Mouse (Mus musculus) intestine, postnatal 0 days (tissue): ENCODE measurements around the gene Vax1. TPM values are rescaled to one million over a fixed set of nuclear protein-coding genes. Genes with fewer than 3 reads are reported as not detected.

ENCODE experiments used
- ATAC-seq: fragments of 200-750 bp; cut with Nextera tagmentation; 2 replicates; pipeline ENCODE4 v1.8.0; 2017; ENCODE audit warnings: mild to moderate bottlenecking, moderate TSS enrichment, moderate library complexity
- H3K27ac ChIP-seq: fragments of 300-500 bp; sonication (generic); 2 replicates; pipeline ENCODE4 v1.5.1; 2014; ENCODE audit warnings: mild to moderate bottlenecking, low read depth, low read length, moderate library complexity
- H3K27me3 ChIP-seq: fragments of 300-500 bp; sonication (generic); replicated peaks from 2 replicates; pipeline ENCODE4 v1.6.1; 2014; ENCODE audit warnings: low read length, mixed read lengths; ENCODE audit not compliant: control insufficient read depth, insufficient read depth
- H3K36me3 ChIP-seq: fragments of 300-500 bp; sonication (generic); 2 replicates; pipeline ENCODE4 v1.6.1; 2014; ENCODE audit warnings: mild to moderate bottlenecking, moderate library complexity; ENCODE audit not compliant: control insufficient read depth, insufficient read depth
- H3K4me1 ChIP-seq: fragments of 300-500 bp; sonication (generic); replicated peaks from 2 replicates; pipeline ENCODE4 v1.6.1; 2014; ENCODE audit warnings: antibody characterized with exemption, low read length, mixed read lengths; ENCODE audit not compliant: control insufficient read depth, insufficient read depth
- H3K4me2 ChIP-seq: fragments of 300-500 bp; sonication (generic); replicated peaks from 2 replicates; pipeline ENCODE4 v1.6.1; 2014; ENCODE audit warnings: low read depth, mild to moderate bottlenecking, moderate library complexity
- H3K4me3 ChIP-seq: fragments of 300-500 bp; sonication (generic); 2 replicates; pipeline ENCODE4 v1.5.1; 2014; ENCODE audit warnings: low read depth, low read length
- H3K9ac ChIP-seq: fragments of 300-500 bp; sonication (generic); 2 replicates; pipeline ENCODE4 v1.6.1; 2014; ENCODE audit warnings: mild to moderate bottlenecking, low read depth, low read length
- H3K9me3 ChIP-seq: fragments of 300-500 bp; sonication (generic); 2 replicates; pipeline ENCODE4 v1.6.1; 2016; ENCODE audit warnings: mixed run types; ENCODE audit not compliant: control insufficient read depth
- CTCF ChIP-seq: sonication (generic); IDR thresholded peaks from 2 replicates; pipeline ENCODE4 v1.5.1; 2016; ENCODE audit warnings: low read depth, mild to moderate bottlenecking, control low read depth, antibody characterized with exemption, moderate library complexity
- WGBS: fragments of 180-500 bp; shearing (Covaris S2); extraction: QIAGEN DNeasy Blood & Tissue Kit; methylation state at CpG from one replicate; pipeline ENCODE4 v1.1.7; 2014; 5-methylcytosine and 5-hydroxymethylcytosine counted together
- polyA plus RNA-seq: library from polyadenylated mRNA; unstranded; fragments of >200 nt; fragmentation: Nextera tagmentation; extraction: Ambion mirVana; gene quantifications from 2 replicates; pipeline ENCODE4 v1.2.1, GENCODE M21; 2015

Vax1 gene
- polyA plus RNA-seq, 1 experiment from 2014 or later: not detected

- no peak for TF ChIP-seq CTCF
- H3K9me3 ChIP-seq: no peaks in the 10 kb centered on the region
- no peaks in the 10 kb centered on the region for H3K27me3 ChIP-seq
- no peaks in the 10 kb centered on the region for H3K36me3 ChIP-seq
- H3K27ac ChIP-seq: no peak overlapping the region
- H3K4me1 ChIP-seq: no peaks in the 10 kb centered on the region
- H3K4me2 ChIP-seq: no peak overlapping the region
- no peak overlapping the region for H3K9ac ChIP-seq
- no peak for ATAC-seq
- WGBS: 72% methylated on average over 8 of the region's 8 CpGs
- H3K4me3 ChIP-seq: no peak overlapping the region
Measured at GRCm38 (mm10) chr19:59128531-59129204, 41.2 kb downstream of the Vax1 start.

GRCm38 (mm10) chr19:59127424-59127823 is 42.4 kb downstream of the Vax1 start:
- no peak overlapping the region for H3K9ac ChIP-seq
- 80% methylated on average over 3 of the region's 3 CpGs for WGBS

More at GRCm38 (mm10) chr19:59127424-59127823, 42.4 kb downstream of the Vax1 start:
- no peak overlapping the region for H3K4me2 ChIP-seq
- H3K4me1 ChIP-seq: no peaks in the 10 kb centered on the region
- no peaks in the 10 kb centered on the region for H3K9me3 ChIP-seq
- no peak for TF ChIP-seq CTCF
- no peaks in the 10 kb centered on the region for H3K27me3 ChIP-seq
- ATAC-seq: no peak
- no peak overlapping the region for H3K4me3 ChIP-seq
- H3K27ac ChIP-seq: no peak overlapping the region
- H3K36me3 ChIP-seq: no peaks in the 10 kb centered on the region

Other genes with a start within 250 kb of the Vax1 start
- 0.05 and 0.10 TPM in 2 replicates for gene Eno4, start 226.6 kb downstream of the Vax1 start, polyA plus RNA-seq
- 3.6 TPM in 2 replicates for gene Hspa12a, start 226.4 kb downstream of the Vax1 start, polyA plus RNA-seq
- gene Shtn1, start 94.0 kb downstream of the Vax1 start, polyA plus RNA-seq: 11.0 and 11.8 TPM in 2 replicates
- gene Kcnk18, start 49.2 kb upstream of the Vax1 start, polyA plus RNA-seq: not detected in 2 replicates
- 3.3 and 4.3 TPM in 2 replicates for gene Slc18a2, start 90.8 kb upstream of the Vax1 start, polyA plus RNA-seq
- gene Rps12-ps3, start 152.2 kb upstream of the Vax1 start, polyA plus RNA-seq: 20.0 and 27.4 TPM in 2 replicates
- 6.1 and 7.0 TPM in 2 replicates for gene Pdzd8, start 175.7 kb upstream of the Vax1 start, polyA plus RNA-seq